ENCODE assay signal across 19 mouse cellular contexts in the genomic region with DNA sequence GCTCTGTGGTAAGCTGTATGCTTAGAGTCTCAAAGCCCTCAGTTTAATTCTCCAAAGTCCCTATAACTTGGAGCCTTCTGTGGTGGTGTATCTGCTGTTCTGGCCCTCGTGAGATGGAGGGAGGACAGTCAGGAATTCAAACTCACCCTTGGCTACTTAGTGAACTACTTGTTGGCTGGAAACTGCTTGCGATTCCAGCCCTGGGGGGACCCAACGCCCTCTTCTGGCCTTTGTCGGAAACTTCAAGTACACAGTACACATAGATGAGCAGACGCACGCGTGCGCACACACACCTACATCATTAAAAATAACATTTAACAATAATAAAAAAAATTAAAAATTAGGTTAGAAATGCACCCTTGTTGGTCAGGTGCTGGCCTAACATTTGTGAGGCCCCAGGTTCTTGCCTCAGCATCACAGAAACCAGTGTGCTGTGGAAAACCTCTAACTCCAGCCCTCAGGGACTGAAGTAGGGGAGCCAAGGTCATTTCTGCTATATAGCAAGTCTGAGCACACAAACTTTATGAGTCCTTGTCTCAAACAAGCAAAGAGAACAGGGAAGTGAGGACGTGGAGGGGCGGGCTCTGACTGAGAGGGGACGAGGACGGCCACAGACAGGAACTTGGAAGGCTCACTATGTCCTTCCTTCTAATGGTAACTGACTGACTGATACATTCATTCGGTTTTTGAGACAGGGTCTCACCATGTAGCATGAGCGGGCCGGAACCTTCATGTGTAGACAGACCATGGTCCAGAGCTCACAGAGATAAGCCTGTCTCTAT. TPM values are rescaled to one million over a fixed set of nuclear protein-coding genes. Genes with fewer than 3 reads are reported as not detected.
DNase-seq lines count a peak whose midpoint lies in the region; ATAC-seq and TF ChIP-seq lines count a peak whose summit lies in the region.
"Had no signal": no experiment of that assay in that cellular context is flagged by ENCODE, and none has a peak within 500 bp of the region (broad histone marks: within the 10 kb centered on the region; RNA-seq: fewer than 3 reads in every experiment).

No protein-coding gene starts in this region.

- peak; percentile 24 for TF ChIP-seq CTCF in ES-Bruce4 (IDR thresholded peaks at IDR 0.05; ENCODE audit: low read depth, low read length)

- peaks cover 56% of the 10 kb centered on the region for H3K36me3 ChIP-seq in liver, embryonic 12.5 days
- H3K36me3 ChIP-seq in liver, embryonic 11.5 days (ENCODE audit: control insufficient read depth, insufficient read depth, low read length): peaks cover 3% of the 10 kb centered on the region; the same call in 1 of the 2 replicates
- no peaks in the 10 kb centered on the region for H3K36me3 ChIP-seq in ES-Bruce4 (ENCODE audit: control insufficient read depth, insufficient read depth, low read length, poor library complexity, severe bottlenecking)
- no peaks in the 10 kb centered on the region for H3K36me3 ChIP-seq in forebrain, embryonic 13.5 days (ENCODE audit: poor library complexity, severe bottlenecking)
- H3K36me3 ChIP-seq: forebrain, embryonic 15.5 days; hindbrain, embryonic 12.5 days; neural tube, embryonic 15.5 days had no signal

- no peaks in the 10 kb centered on the region for H3K9me3 ChIP-seq in liver, embryonic 12.5 days (replicated peaks)
- no peaks in the 10 kb centered on the region for H3K9me3 ChIP-seq in liver, embryonic 11.5 days (ENCODE audit: control insufficient read depth, low read length)
- H3K9me3 ChIP-seq in ES-Bruce4 (replicated peaks; ENCODE audit: control insufficient read depth, insufficient read depth, low read length, poor library complexity, severe bottlenecking): no peaks in the 10 kb centered on the region
- no peaks in the 10 kb centered on the region for H3K9me3 ChIP-seq in forebrain, embryonic 13.5 days (replicated peaks)
- H3K9me3 ChIP-seq: forebrain, embryonic 15.5 days; G1E; hindbrain, embryonic 12.5 days; neural tube, embryonic 15.5 days had no signal

- intact Hi-C loops in left cerebral cortex, postnatal 36 days (cut with DNase I): no loop called here

- H3K4me1 ChIP-seq in liver, embryonic 12.5 days: peaks cover 73% of the 10 kb centered on the region
- peaks cover 17% of the 10 kb centered on the region for H3K4me1 ChIP-seq in liver, embryonic 11.5 days (replicated peaks; ENCODE audit: control insufficient read depth, insufficient read depth, low read length)
- H3K4me1 ChIP-seq in ES-Bruce4 (ENCODE audit: control insufficient read depth, insufficient read depth, low read length): peaks cover 4% of the 10 kb centered on the region
- no peaks in the 10 kb centered on the region for H3K4me1 ChIP-seq in forebrain, embryonic 13.5 days
- H3K4me1 ChIP-seq: forebrain, embryonic 15.5 days; hindbrain, embryonic 12.5 days; neural tube, embryonic 15.5 days had no signal

- no peak for TF ChIP-seq EP300 in ES-Bruce4 (IDR thresholded peaks at IDR 0.05; ENCODE audit: insufficient read depth, low read depth, low read length)

- H3K27ac ChIP-seq in liver, embryonic 12.5 days: peak overlapping the region; percentile 84; the same call in 1 of the 2 replicates
- H3K27ac ChIP-seq in liver, embryonic 11.5 days (ENCODE audit: low read depth, low read length): no peak overlapping the region
- no peak overlapping the region for H3K27ac ChIP-seq in ES-Bruce4 (ENCODE audit: insufficient read depth, low read length)
- H3K27ac ChIP-seq in forebrain, embryonic 13.5 days: no peak overlapping the region
- H3K27ac ChIP-seq: forebrain, embryonic 15.5 days; hindbrain, embryonic 12.5 days; neural tube, embryonic 15.5 days had no signal

- no peak for DNase-seq in liver, embryonic 11.5 days (ENCODE audit: low spot score)
- DNase-seq in large intestine, adult 2 months (ENCODE audit: low read depth, low spot score): peak; percentile 50
- DNase-seq in left cerebral cortex, postnatal 36 days (ENCODE audit: low spot score in 2 of 2): no peak
- DNase-seq in ovary, postnatal 10 days (ENCODE audit: low spot score): no peak
- DNase-seq: cerebellum, adult 18-20 months; embryo, embryonic 11 days; gastrocnemius, postnatal 14 days; kidney, postnatal 14 days; right cerebral cortex, adult 18-20 months had no signal

- no peaks in the 10 kb centered on the region for H3K27me3 ChIP-seq in liver, embryonic 12.5 days (replicated peaks)
- H3K27me3 ChIP-seq in liver, embryonic 11.5 days (replicated peaks; ENCODE audit: control insufficient read depth, insufficient read depth, low read length): no peaks in the 10 kb centered on the region
- H3K27me3 ChIP-seq in ES-Bruce4 (ENCODE audit: control insufficient read depth, insufficient read depth, low read length, poor library complexity, severe bottlenecking): no peaks in the 10 kb centered on the region
- H3K27me3 ChIP-seq in forebrain, embryonic 13.5 days: peaks cover 12% of the 10 kb centered on the region; the same call in 1 of the 2 replicates

- no peak overlapping the region for H3K4me3 ChIP-seq in liver, embryonic 12.5 days
- no peak overlapping the region for H3K4me3 ChIP-seq in liver, embryonic 11.5 days (ENCODE audit: low read depth, low read length)
- no peak overlapping the region for H3K4me3 ChIP-seq in ES-Bruce4 (ENCODE audit: low read depth, low read length)
- no peak overlapping the region for H3K4me3 ChIP-seq in forebrain, embryonic 13.5 days
- H3K4me3 ChIP-seq: forebrain, embryonic 15.5 days; hindbrain, embryonic 12.5 days; neural tube, embryonic 15.5 days had no signal

- no peak overlapping the region for H3K4me2 ChIP-seq in liver, embryonic 12.5 days
- H3K4me2 ChIP-seq in liver, embryonic 11.5 days: no peak overlapping the region
- H3K4me2 ChIP-seq in forebrain, embryonic 13.5 days: no peak overlapping the region
- H3K4me2 ChIP-seq: forebrain, embryonic 15.5 days; heart, embryonic 11.5 days; hindbrain, embryonic 12.5 days; neural tube, embryonic 15.5 days had no signal

- no peak for TF ChIP-seq POLR2A in ES-Bruce4 (IDR thresholded peaks at IDR 0.05; ENCODE audit: insufficient read depth, low read length)

- WGBS in liver, embryonic 12.5 days (ENCODE audit: insufficient replicate concordance): 75% methylated on average over 15 of the region's 15 CpGs
- WGBS in liver, embryonic 11.5 days: 83% methylated on average over 15 of the region's 15 CpGs
- 66% methylated on average over 15 of the region's 15 CpGs for WGBS in large intestine, adult 2 months
- WGBS in forebrain, embryonic 13.5 days: 92% methylated on average over 15 of the region's 15 CpGs

- H3K9ac ChIP-seq in liver, embryonic 12.5 days: no peak overlapping the region
- H3K9ac ChIP-seq in liver, embryonic 11.5 days (ENCODE audit: low read depth, low read length): no peak overlapping the region
- no peak overlapping the region for H3K9ac ChIP-seq in ES-Bruce4 (ENCODE audit: low read depth, poor library complexity, severe bottlenecking)
- H3K9ac ChIP-seq in forebrain, embryonic 13.5 days: no peak overlapping the region
- H3K9ac ChIP-seq: forebrain, embryonic 15.5 days; hindbrain, embryonic 12.5 days; neural tube, embryonic 15.5 days had no signal

- no peak for ATAC-seq in liver, embryonic 12.5 days
- ATAC-seq in liver, embryonic 11.5 days (replicated peaks; ENCODE audit: low FRiP score): no peak
- peak; percentile 73 for ATAC-seq in monocyte, adult 5-6 weeks (replicated peaks; ENCODE audit: insufficient number of reproducible peaks, low FRiP score, low TSS enrichment, poor library complexity, severe bottlenecking)
- no peak for ATAC-seq in forebrain, embryonic 13.5 days
- ATAC-seq: forebrain, embryonic 15.5 days; intestine, postnatal 0 days had no signal

RNA-seq across cellular contexts. Expression of a gene that starts 8.5 kb away (rescaled TPM):
- 103 and 113 TPM in 2 replicates for polyA plus RNA-seq in liver, embryonic 12.5 days (2016; fragmentation: Nextera tagmentation; extraction: Ambion mirVana)
- polyA plus RNA-seq in liver, embryonic 11.5 days (2014; fragmentation: Nextera tagmentation; extraction: Ambion mirVana): 159 and 169 TPM in 2 replicates
- 48.4 and 49.8 TPM in 2 replicates for polyA plus RNA-seq in ES-Bruce4 (2011; ENCODE audit: insufficient read depth, insufficient read length, low read depth, missing spikeins)
- polyA plus RNA-seq in large intestine, adult 2 months (2012; rRNA removed): 120 and 148 TPM in 2 replicates
- 22.0 to 30.4 TPM (median 24.7 TPM) in 3 replicates for total RNA-seq in monocyte, adult 5-6 weeks (2017)
- polyA plus RNA-seq in forebrain, embryonic 13.5 days (2015; fragmentation: Nextera tagmentation; extraction: Ambion mirVana): 206 and 210 TPM in 2 replicates
- 10 to 100 TPM; 58.8 to 75.1 TPM for total RNA-seq in left cerebral cortex, postnatal 36 days (2021)

RNA-seq across cellular contexts. Expression of a gene that starts 10.1 kb away (rescaled TPM):
- polyA plus RNA-seq in liver, embryonic 12.5 days (2016; fragmentation: Nextera tagmentation; extraction: Ambion mirVana): 176 and 179 TPM in 2 replicates
- 156 and 162 TPM in 2 replicates for polyA plus RNA-seq in liver, embryonic 11.5 days (2014; fragmentation: Nextera tagmentation; extraction: Ambion mirVana)
- polyA plus RNA-seq in ES-Bruce4 (2011; ENCODE audit: insufficient read depth, insufficient read length, low read depth, missing spikeins): 6.1 and 7.6 TPM in 2 replicates
- polyA plus RNA-seq in large intestine, adult 2 months (2012; rRNA removed): 233 and 244 TPM in 2 replicates
- 24.2 to 38.4 TPM (median 30.8 TPM) in 3 replicates for total RNA-seq in monocyte, adult 5-6 weeks (2017)
- 0.81 and 1.2 TPM in 2 replicates for polyA plus RNA-seq in forebrain, embryonic 13.5 days (2015; fragmentation: Nextera tagmentation; extraction: Ambion mirVana)
- total RNA-seq in left cerebral cortex, postnatal 36 days (2021): under 1 TPM in 1 of 2 experiments, not detected in 1; 0.62 TPM

RNA-seq across cellular contexts. Expression of a gene that starts 26.4 kb away (rescaled TPM):
- polyA plus RNA-seq in liver, embryonic 12.5 days (2016; fragmentation: Nextera tagmentation; extraction: Ambion mirVana): 0.80 and 0.81 TPM in 2 replicates
- polyA plus RNA-seq in liver, embryonic 11.5 days (2014; fragmentation: Nextera tagmentation; extraction: Ambion mirVana): 3.6 and 6.2 TPM in 2 replicates
- polyA plus RNA-seq in ES-Bruce4 (2011; ENCODE audit: insufficient read depth, insufficient read length, low read depth, missing spikeins): 7.8 and 10.1 TPM in 2 replicates
- 253 and 296 TPM in 2 replicates for polyA plus RNA-seq in large intestine, adult 2 months (2012; rRNA removed)
- not detected in 3 replicates for total RNA-seq in monocyte, adult 5-6 weeks (2017)
- 1.8 and 2.2 TPM in 2 replicates for polyA plus RNA-seq in forebrain, embryonic 13.5 days (2015; fragmentation: Nextera tagmentation; extraction: Ambion mirVana)
- total RNA-seq in left cerebral cortex, postnatal 36 days (2021): under 1 TPM; 0.44 to 0.93 TPM
- polyA plus RNA-seq: G1E had no signal

RNA-seq across cellular contexts. Expression of a gene that starts 31.2 kb away (rescaled TPM):
- polyA plus RNA-seq in liver, embryonic 12.5 days (2016; fragmentation: Nextera tagmentation; extraction: Ambion mirVana): 41.1 and 46.3 TPM in 2 replicates
- 66.6 and 67.9 TPM in 2 replicates for polyA plus RNA-seq in liver, embryonic 11.5 days (2014; fragmentation: Nextera tagmentation; extraction: Ambion mirVana)
- 83.8 and 86.5 TPM in 2 replicates for polyA plus RNA-seq in ES-Bruce4 (2011; ENCODE audit: insufficient read depth, insufficient read length, low read depth, missing spikeins)
- polyA plus RNA-seq in large intestine, adult 2 months (2012; rRNA removed): 45.9 and 50.1 TPM in 2 replicates
- 11.5 to 20.1 TPM (median 15.5 TPM) in 3 replicates for total RNA-seq in monocyte, adult 5-6 weeks (2017)
- 79.3 and 87.5 TPM in 2 replicates for polyA plus RNA-seq in forebrain, embryonic 13.5 days (2015; fragmentation: Nextera tagmentation; extraction: Ambion mirVana)
- 10 to 100 TPM; 45.7 to 46.6 TPM for total RNA-seq in left cerebral cortex, postnatal 36 days (2021)

RNA-seq across cellular contexts. Expression of a gene that starts 40.2 kb away (rescaled TPM):
- polyA plus RNA-seq in liver, embryonic 12.5 days (2016; fragmentation: Nextera tagmentation; extraction: Ambion mirVana): 36.9 and 40.6 TPM in 2 replicates
- polyA plus RNA-seq in liver, embryonic 11.5 days (2014; fragmentation: Nextera tagmentation; extraction: Ambion mirVana): 55.1 and 59.2 TPM in 2 replicates
- 20.9 and 21.9 TPM in 2 replicates for polyA plus RNA-seq in ES-Bruce4 (2011; ENCODE audit: insufficient read depth, insufficient read length, low read depth, missing spikeins)
- 47.7 and 48.6 TPM in 2 replicates for polyA plus RNA-seq in large intestine, adult 2 months (2012; rRNA removed)
- 7.4 to 18.5 TPM (median 15.5 TPM) in 3 replicates for total RNA-seq in monocyte, adult 5-6 weeks (2017)
- 47.7 and 51.5 TPM in 2 replicates for polyA plus RNA-seq in forebrain, embryonic 13.5 days (2015; fragmentation: Nextera tagmentation; extraction: Ambion mirVana)
- 10 to 100 TPM; 42.3 to 48.2 TPM for total RNA-seq in left cerebral cortex, postnatal 36 days (2021)

Comparison
In these comparisons a context has a peak if more than half of its experiments do, and no peak if none do; other contexts are left out.
1. RNA of a gene that starts 10.1 kb away (polyA plus RNA-seq): 233 to 244 TPM in large intestine, adult 2 months, 176 to 179 TPM in liver, embryonic 12.5 days and 156 to 162 TPM in liver, embryonic 11.5 days; 6.1 to 7.6 TPM in ES-Bruce4 and 0.81 to 1.2 TPM in forebrain, embryonic 13.5 days; every median in the first group is over 10 times any median in the second.
2. RNA of a gene that starts 26.4 kb away (polyA plus RNA-seq): 253 to 296 TPM in large intestine, adult 2 months; 7.8 to 10.1 TPM in ES-Bruce4, 3.6 to 6.2 TPM in liver, embryonic 11.5 days, 1.8 to 2.2 TPM in forebrain, embryonic 13.5 days and 0.80 to 0.81 TPM in liver, embryonic 12.5 days; every median in the first group is over 10 times any median in the second.